Mouse (Mus musculus): ENCODE measurements around the gene Mob3a. TPM values are rescaled to one million over a fixed set of nuclear protein-coding genes. Genes with fewer than 3 reads are reported as not detected.

Mob3a gene
- total and polyA plus RNA-seq, 2 experiments from 2014 or later: 44.9 to 75.1 TPM

GRCm38 (mm10) chr10:80697393-80697787, 4.4 kb downstream of the Mob3a start:
- H3K4me2 ChIP-seq (ENCODE audit: low read depth, low read length, poor library complexity, severe bottlenecking): no peak overlapping the region
- DNase-seq (ENCODE audit: low spot score): no peak

DNA sequence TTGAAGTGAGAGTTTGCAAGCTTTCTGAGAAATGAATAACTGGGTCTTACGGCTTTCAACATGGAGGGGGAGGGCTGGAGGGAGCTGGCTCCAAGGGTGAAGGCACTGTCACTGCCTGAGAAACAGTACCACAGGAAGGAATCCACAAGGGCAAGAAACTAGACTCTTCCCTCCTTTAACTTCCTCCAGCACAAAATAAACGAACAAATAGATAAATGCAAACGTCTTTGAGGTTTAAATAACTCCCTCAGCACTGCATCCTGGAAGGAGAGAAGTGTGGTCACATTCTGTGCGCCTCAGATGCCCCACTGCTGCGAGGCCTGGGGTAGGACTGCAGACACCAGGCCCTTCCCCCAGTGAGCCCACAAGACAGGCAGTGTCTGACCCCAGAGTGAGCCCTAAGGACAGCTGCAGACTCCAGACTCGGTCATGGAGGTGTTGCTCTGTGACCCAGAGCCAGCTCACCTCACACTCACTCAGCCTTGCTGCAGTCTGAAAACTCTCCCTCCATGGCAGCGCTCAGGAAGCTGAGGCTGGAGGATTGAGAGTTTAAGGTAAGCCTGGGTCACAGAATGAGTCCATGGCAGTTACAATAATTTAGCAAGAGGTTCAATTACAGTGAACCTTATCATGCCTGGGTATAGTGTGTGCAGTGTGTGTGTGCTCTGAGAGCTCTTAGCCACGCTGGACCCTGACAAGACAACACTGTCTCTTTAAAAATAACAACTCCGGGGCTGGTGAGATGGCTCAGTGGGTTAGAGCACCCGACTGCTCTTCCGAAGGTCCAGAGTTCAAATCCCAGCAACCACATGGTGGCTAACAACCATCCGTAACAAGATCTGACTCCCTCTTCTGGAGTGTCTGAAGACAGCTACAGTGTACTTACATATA, 5.0 kb downstream of the Mob3a start:
- TF ChIP-seq CTCF (IDR thresholded peaks at IDR 0.05): no peak
- no peak overlapping the region for H3K4me3 ChIP-seq (ENCODE audit: low read depth, low read length)
- H3K4me1 ChIP-seq (ENCODE audit: insufficient read depth, low read length): peaks cover 5% of the 10 kb centered on the region; the same call in 1 of the 2 replicates
- H3K9ac ChIP-seq (replicated peaks; ENCODE audit: low read length, poor library complexity, severe bottlenecking): no peak overlapping the region
- ATAC-seq (ENCODE audit: low FRiP score) (no peak), DNase-seq (ENCODE audit: low spot score) (no peak)
- H3K36me3 ChIP-seq (ENCODE audit: insufficient read depth, low read length): peaks cover 5% of the 10 kb centered on the region
- H3K27me3 ChIP-seq (ENCODE audit: insufficient read depth, low read length): no peaks in the 10 kb centered on the region
- H3K4me2 ChIP-seq (ENCODE audit: low read depth, low read length, poor library complexity, severe bottlenecking): no peak overlapping the region
- WGBS: 75% methylated on average over 11 of the region's 12 CpGs
- no peaks in the 10 kb centered on the region for H3K9me3 ChIP-seq (ENCODE audit: low read length)
- H3K27ac ChIP-seq (ENCODE audit: low read depth, low read length): no peak overlapping the region

More at GRCm38 (mm10) chr10:80697393-80697787, 4.4 kb downstream of the Mob3a start:
- Histone ChIP-seq H3K27me3 (ENCODE audit: insufficient read depth, low read length) (no peaks in the 10 kb centered on the region), H3K4me1 (ENCODE audit: insufficient read depth, low read length) (peaks cover 5% of the 10 kb centered on the region; the same call in 1 of the 2 replicates), H3K27ac (ENCODE audit: low read depth, low read length) (no peak overlapping the region), H3K9me3 (ENCODE audit: low read length) (no peaks in the 10 kb centered on the region), H3K9ac (replicated peaks; ENCODE audit: low read length, poor library complexity, severe bottlenecking) (no peak overlapping the region), H3K36me3 (ENCODE audit: insufficient read depth, low read length) (peaks cover 5% of the 10 kb centered on the region), H3K4me3 (ENCODE audit: low read depth, low read length) (no peak overlapping the region)
- WGBS: 88% methylated on average over 8 of the region's 8 CpGs
- ATAC-seq (ENCODE audit: low FRiP score): no peak
- TF ChIP-seq CTCF (IDR thresholded peaks at IDR 0.05): no peak

DNA sequence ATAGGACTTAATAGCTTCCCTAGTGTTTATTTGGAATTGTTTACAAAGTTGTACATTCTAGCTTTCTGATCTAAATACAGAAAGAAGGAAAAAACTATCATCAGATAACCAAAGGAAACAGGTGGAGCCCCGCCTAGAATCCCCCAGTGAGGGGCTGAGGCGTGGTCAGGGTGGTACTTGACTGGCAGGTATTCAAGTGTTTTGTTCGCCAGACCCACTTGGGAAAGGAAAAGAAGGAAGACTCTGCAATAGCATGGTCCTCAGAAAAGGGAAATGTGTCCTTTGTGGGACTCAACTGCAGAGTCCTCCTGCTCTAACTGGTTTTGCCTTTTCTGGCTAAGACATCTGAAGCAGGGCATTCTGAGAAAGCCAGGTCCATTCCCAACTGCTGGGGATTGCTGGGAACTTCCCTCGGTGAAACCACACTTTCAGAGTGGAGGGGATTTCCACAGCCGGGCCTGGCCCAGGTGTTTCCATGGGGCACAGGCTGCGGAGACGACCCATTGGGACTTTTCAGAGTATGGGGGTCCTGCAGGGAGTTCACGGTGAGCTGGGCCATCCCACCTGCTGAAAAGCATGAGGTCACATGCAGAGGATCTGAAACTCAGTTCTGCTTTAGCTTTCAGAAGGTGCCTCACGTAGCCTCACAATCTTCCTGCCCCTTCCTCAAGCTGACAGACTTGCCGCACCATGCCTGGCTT, 5.8 kb downstream of the Mob3a start:
- Histone ChIP-seq H3K27me3 (ENCODE audit: insufficient read depth, low read length) (no peaks in the 10 kb centered on the region), H3K4me1 (ENCODE audit: insufficient read depth, low read length) (peaks cover 5% of the 10 kb centered on the region; the same call in 1 of the 2 replicates), H3K4me2 (ENCODE audit: low read depth, low read length, poor library complexity, severe bottlenecking) (no peak overlapping the region), H3K9ac (replicated peaks; ENCODE audit: low read length, poor library complexity, severe bottlenecking) (no peak overlapping the region), H3K27ac (ENCODE audit: low read depth, low read length) (no peak overlapping the region), H3K36me3 (ENCODE audit: insufficient read depth, low read length) (peaks cover 11% of the 10 kb centered on the region), H3K9me3 (ENCODE audit: low read length) (no peaks in the 10 kb centered on the region), H3K4me3 (ENCODE audit: low read depth, low read length) (no peak overlapping the region)
- no peak for TF ChIP-seq CTCF (IDR thresholded peaks at IDR 0.05)
- ATAC-seq (ENCODE audit: low FRiP score): no peak
- WGBS: 72% methylated on average over 10 of the region's 10 CpGs
- DNase-seq (ENCODE audit: low spot score): no peak

- no peak overlapping the region for H3K4me3 ChIP-seq (ENCODE audit: low read depth, low read length)
- H3K9ac ChIP-seq (replicated peaks; ENCODE audit: low read length, poor library complexity, severe bottlenecking): no peak overlapping the region
- WGBS: 83% methylated on average over 2 of the region's 2 CpGs
- no peak for ATAC-seq (ENCODE audit: low FRiP score)
- DNase-seq (ENCODE audit: low spot score): no peak
- H3K4me1 ChIP-seq (ENCODE audit: insufficient read depth, low read length): peaks cover 4% of the 10 kb centered on the region; the same call in 1 of the 2 replicates
- H3K27ac ChIP-seq (ENCODE audit: low read depth, low read length): no peak overlapping the region
- peaks cover 17% of the 10 kb centered on the region for H3K36me3 ChIP-seq (ENCODE audit: insufficient read depth, low read length)
- H3K4me2 ChIP-seq (ENCODE audit: low read depth, low read length, poor library complexity, severe bottlenecking): no peak overlapping the region
- H3K9me3 ChIP-seq (ENCODE audit: low read length): no peaks in the 10 kb centered on the region
- H3K27me3 ChIP-seq (ENCODE audit: insufficient read depth, low read length): no peaks in the 10 kb centered on the region
- no peak for TF ChIP-seq CTCF (IDR thresholded peaks at IDR 0.05)
Observed at GRCm38 (mm10) chr10:80695186-80695585, 6.6 kb downstream of the Mob3a start.

GRCm38 (mm10) chr10:80694159-80694938, 7.4 kb downstream of the Mob3a start:
- no peak for TF ChIP-seq CTCF (IDR thresholded peaks at IDR 0.05)
- H3K9ac ChIP-seq (replicated peaks; ENCODE audit: low read length, poor library complexity, severe bottlenecking): no peak overlapping the region
- H3K4me2 ChIP-seq (ENCODE audit: low read depth, low read length, poor library complexity, severe bottlenecking): no peak overlapping the region
- H3K4me1 ChIP-seq (ENCODE audit: insufficient read depth, low read length): no peaks in the 10 kb centered on the region; the same call in 1 of the 2 replicates
- no peak overlapping the region for H3K4me3 ChIP-seq (ENCODE audit: low read depth, low read length)
- DNase-seq (ENCODE audit: low spot score): no peak
- H3K36me3 ChIP-seq (ENCODE audit: insufficient read depth, low read length): peaks cover 25% of the 10 kb centered on the region
- no peaks in the 10 kb centered on the region for H3K27me3 ChIP-seq (ENCODE audit: insufficient read depth, low read length)
- no peak overlapping the region for H3K27ac ChIP-seq (ENCODE audit: low read depth, low read length)
- WGBS: 91% methylated on average over 13 of the region's 13 CpGs
- ATAC-seq (ENCODE audit: low FRiP score): no peak
- no peaks in the 10 kb centered on the region for H3K9me3 ChIP-seq (ENCODE audit: low read length)
